Mouse (Mus musculus): Measurements from ENCODE around the gene Tnks1bp1.

GRCm38 (mm10) chr2:85037047-85038026, 10.5 kb upstream of the Tnks1bp1 start, which contains the start of the genes Ssrp1 and P2rx3:
- TF ChIP-seq CTCF (IDR thresholded peaks at IDR 0.05; ENCODE audit: low read depth) (no peak), EP300 (IDR thresholded peaks at IDR 0.05; ENCODE audit: low read depth) (peak; percentile 78)
